Mouse (Mus musculus) lung, adult 2 months (tissue): ENCODE data around the gene Ift122.

Experiments used
- CTCF ChIP-seq: fragments of 200-500 bp; IDR thresholded peaks from 2 replicates; pipeline ENCODE4 v1.5.1; 2011; ENCODE audit warnings: mild to moderate bottlenecking, low read length, control low read depth; ENCODE audit not compliant: insufficient read depth
- POLR2A ChIP-seq: fragments of 200-500 bp; IDR thresholded peaks from 2 replicates; pipeline ENCODE4 v1.6.1; 2011; ENCODE audit warnings: low read depth, mild to moderate bottlenecking, control low read depth, low read length, borderline replicate concordance; ENCODE audit errors: extremely low read depth

- no peak for TF ChIP-seq CTCF
- no peak for TF ChIP-seq POLR2A
Measured at GRCm38 (mm10) chr6:115890601-115891000, 37.3 kb downstream of the Ift122 start.
